Mouse (Mus musculus) brain, embryonic 14.5 days (tissue): ENCODE data around the gene Olfr1339. TPM values are rescaled to one million over a fixed set of nuclear protein-coding genes. Genes with fewer than 3 reads are reported as not detected.

ENCODE experiments used
- DNase-seq: peaks from one replicate; pipeline ENCODE4 v3.0.0-alpha.2; 2011; ENCODE audit warnings: low read depth
- CTCF ChIP-seq: fragments of 200-500 bp; IDR thresholded peaks from 2 replicates; pipeline ENCODE4 v1.5.1; 2012; ENCODE audit warnings: inconsistent platforms, mild to moderate bottlenecking, moderate library complexity, borderline replicate concordance; ENCODE audit not compliant: insufficient read depth, insufficient read length; ENCODE audit errors: extremely low read depth
- POLR2A ChIP-seq: fragments of 200-500 bp; IDR thresholded peaks from 2 replicates; pipeline ENCODE4 v1.6.1; 2012; ENCODE audit warnings: mild to moderate bottlenecking, inconsistent platforms, borderline replicate concordance; ENCODE audit not compliant: poor library complexity, insufficient read depth, insufficient read length, severe bottlenecking; ENCODE audit errors: extremely low read depth
- polyA plus RNA-seq: library from polyadenylated mRNA; depleted of rRNA; stranded (reverse); fragments of >200 nt; gene quantifications from 2 replicates; pipeline ENCODE4 v1.2.3, GENCODE M21; 2012; rRNA removed

The Olfr1339 gene
- polyA plus RNA-seq: not detected in 2 replicates

GRCm38 (mm10) chr4:118731875-118732274 lies at the start of gene Olfr1339:
Gene Olfr1339, plus strand, starts transcription at chr4:118732175.
- DNase-seq: no peak
- TF ChIP-seq POLR2A (no peak), CTCF (no peak)

- TF ChIP-seq CTCF (no peak), POLR2A (no peak)
- DNase-seq: no peak
These were observed 44.9 kb upstream of the Olfr1339 start for GRCm38 (mm10) chr4:118687086-118687485.

GRCm38 (mm10) chr4:118692412-118692973 lies 39.5 kb upstream of the Olfr1339 start, which contains the start of gene Olfr1342:
Gene Olfr1342, minus strand, starts transcription at chr4:118692756.
- TF ChIP-seq CTCF (no peak), POLR2A (no peak)
- DNase-seq: no peak

- DNase-seq: peak; percentile 27
- no peak for TF ChIP-seq CTCF
- no peak for TF ChIP-seq POLR2A
These were observed 38.2 kb upstream of the Olfr1339 start for GRCm38 (mm10) chr4:118693812-118694211.

- no peak for DNase-seq
These were observed 28.8 kb upstream of the Olfr1339 start, which contains the start of gene Olfr1341 for GRCm38 (mm10) chr4:118703223-118703622. Gene Olfr1341, plus strand, starts transcription at chr4:118703523.

GRCm38 (mm10) chr4:118708086-118708485 lies 23.9 kb upstream of the Olfr1339 start:
- TF ChIP-seq POLR2A: no peak
- no peak for TF ChIP-seq CTCF
- no peak for DNase-seq

More at GRCm38 (mm10) chr4:118703223-118703622, 28.8 kb upstream of the Olfr1339 start, which contains the start of gene Olfr1341:
- TF ChIP-seq POLR2A (no peak), CTCF (no peak)

- TF ChIP-seq CTCF (no peak), POLR2A (no peak)
- DNase-seq: no peak
These were observed 20.3 kb upstream of the Olfr1339 start for GRCm38 (mm10) chr4:118711656-118712055.

GRCm38 (mm10) chr4:118719838-118720237 lies 12.1 kb upstream of the Olfr1339 start, which contains the start of gene Olfr1340:
Gene Olfr1340, plus strand, starts transcription at chr4:118720138.
- no peak for DNase-seq
- TF ChIP-seq POLR2A (no peak), CTCF (no peak)

GRCm38 (mm10) chr4:118721742-118722483 lies 10.1 kb upstream of the Olfr1339 start:
- DNase-seq: no peak
- no peak for TF ChIP-seq CTCF
- TF ChIP-seq POLR2A: no peak

- no peak for DNase-seq
- TF ChIP-seq CTCF (no peak), POLR2A (no peak)
These were observed 7.6 kb downstream of the Olfr1339 start for GRCm38 (mm10) chr4:118739574-118739973.

GRCm38 (mm10) chr4:118740988-118741698 lies 9.2 kb downstream of the Olfr1339 start:
- DNase-seq: no peak
- TF ChIP-seq CTCF: no peak
- no peak for TF ChIP-seq POLR2A

- TF ChIP-seq POLR2A (no peak), CTCF (no peak)
- DNase-seq: peak; percentile 31
These were observed 9.9 kb downstream of the Olfr1339 start for GRCm38 (mm10) chr4:118741881-118742280.

GRCm38 (mm10) chr4:118758637-118759036 lies 26.7 kb downstream of the Olfr1339 start, which contains the start of gene Olfr1338:
Gene Olfr1338, minus strand, starts transcription at chr4:118758737.
- no peak for DNase-seq
- TF ChIP-seq POLR2A (no peak), CTCF (no peak)
